13 mouse cellular contexts compared by ENCODE assay signal in the genomic region with DNA sequence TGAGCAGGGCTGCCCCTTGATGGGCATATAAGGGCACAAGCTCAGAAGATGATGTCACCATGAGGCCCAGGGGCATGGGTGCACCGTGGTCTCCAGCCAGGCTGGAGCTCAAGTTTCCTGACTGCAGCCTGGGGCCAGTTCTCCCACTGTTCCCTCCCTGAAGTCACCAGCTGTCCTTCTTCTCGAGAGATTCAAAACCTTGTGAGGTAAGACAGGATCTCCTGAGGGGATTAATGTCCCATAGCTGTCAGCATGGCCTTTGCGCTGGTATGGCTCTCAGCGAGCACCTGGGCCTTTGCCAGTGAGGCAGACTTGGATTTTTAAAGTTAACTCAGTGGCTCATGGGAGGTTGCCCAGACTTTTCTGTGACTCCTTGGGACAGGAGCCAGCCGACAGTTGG. TPM values are rescaled to one million over a fixed set of nuclear protein-coding genes. Genes with fewer than 3 reads are reported as not detected.
DNase-seq lines count a peak whose midpoint lies in the region; ATAC-seq and TF ChIP-seq lines count a peak whose summit lies in the region.
"Had no signal": no experiment of that assay in that cellular context is flagged by ENCODE, and none has a peak within 500 bp of the region (broad histone marks: within the 10 kb centered on the region; RNA-seq: fewer than 3 reads in every experiment).

No protein-coding gene starts in this region.

- H3K27ac ChIP-seq in layer of hippocampus, adult 2 months: no peak overlapping the region
- H3K27ac ChIP-seq in thymus, adult 2 months (ENCODE audit: control insufficient read depth, insufficient read depth, low read length): no peak overlapping the region; the same call in 1 of the 2 replicates
- H3K27ac ChIP-seq: forebrain, embryonic 10.5 days; heart, embryonic 13.5 days; midbrain, embryonic 15.5 days had no signal

- H3K36me3 ChIP-seq in thymus, adult 2 months (ENCODE audit: control insufficient read depth, insufficient read depth, low read length): no peaks in the 10 kb centered on the region
- H3K36me3 ChIP-seq: forebrain, embryonic 10.5 days; heart, embryonic 13.5 days; midbrain, embryonic 15.5 days had no signal

- no peak for TF ChIP-seq CTCF in Patski (IDR thresholded peaks at IDR 0.05)
- TF ChIP-seq CTCF in layer of hippocampus, adult 2 months (conservative IDR thresholded peaks at IDR 0.05): no peak
- no peak for TF ChIP-seq CTCF in thymus, adult 2 months (IDR thresholded peaks at IDR 0.05; ENCODE audit: borderline replicate concordance, control insufficient read depth, extremely low read depth, insufficient read depth, low read length, poor library complexity)

- peak; percentile 18 for ATAC-seq in Patski
- ATAC-seq: midbrain, embryonic 15.5 days had no signal

- no peak overlapping the region for H3K4me3 ChIP-seq in layer of hippocampus, adult 2 months
- no peak overlapping the region for H3K4me3 ChIP-seq in thymus, adult 2 months (ENCODE audit: control insufficient read depth, insufficient read depth, low read length)
- H3K4me3 ChIP-seq: forebrain, embryonic 10.5 days; heart, embryonic 13.5 days; midbrain, embryonic 15.5 days had no signal

- DNase-seq in cerebellum, postnatal 10 days: peak; percentile 25 to 59
- no peak for DNase-seq in cerebellum, adult 11-12 months
- no peak for DNase-seq in Patski (ENCODE audit: low read depth, low spot score)
- DNase-seq in gastrocnemius, postnatal 14 days: peak; percentile 55
- peak; percentile 24 for DNase-seq in kidney, postnatal 14 days
- no peak for DNase-seq in layer of hippocampus, adult 2 months (ENCODE audit: low spot score in 2 of 2)
- DNase-seq in layer of hippocampus, adult 18-20 months (ENCODE audit: low spot score in 2 of 2): no peak
- no peak for DNase-seq in thymus, adult 2 months
- DNase-seq: lung, adult 18-20 months; thymus, postnatal 14 days had no signal

- CTCF ChIA-PET in Patski (lab: Charles Lee): interaction anchor here (1.0 to 1.9 kb wide), 6 partner anchors 9 to 82 kb away, joined by 3 to 5 read pairs (median 4); a partner anchor contains a TSS

- no peaks in the 10 kb centered on the region for H3K27me3 ChIP-seq in Patski
- no peaks in the 10 kb centered on the region for H3K27me3 ChIP-seq in thymus, adult 2 months (ENCODE audit: control insufficient read depth, insufficient read depth, low read length)
- H3K27me3 ChIP-seq: heart, embryonic 13.5 days; midbrain, embryonic 15.5 days had no signal

- intact Hi-C loops in gastrocnemius, postnatal 14 days (cut with DNase I; ENCODE audit: low total_unique reads): no loop called here

- POLR2A ChIA-PET in Patski (lab: Charles Lee): interaction anchor here (1.0 kb wide), 1 partner anchor 16 kb away, joined by 4 read pairs; no protein-coding TSS in a partner anchor

- 71% methylated on average over 5 of the region's 5 CpGs for WGBS in thymus, adult 2 months

- no peak for TF ChIP-seq POLR2A in thymus, adult 2 months (IDR thresholded peaks at IDR 0.05; ENCODE audit: control insufficient read depth, extremely low read depth, insufficient read depth, low read length, poor library complexity)

- in situ Hi-C loops in Patski (cut with MboI; ENCODE audit: low pct_unique_long_range_greater_than_20kb): loop anchor here (10.0 kb wide), 1 partner anchor 245 kb away; no protein-coding TSS in a partner anchor

- H3K4me1 ChIP-seq in thymus, adult 2 months (replicated peaks; ENCODE audit: control insufficient read depth, insufficient read depth, low read length): no peaks in the 10 kb centered on the region; the same call in 1 of the 2 replicates
- H3K4me1 ChIP-seq: forebrain, embryonic 10.5 days; heart, embryonic 13.5 days; midbrain, embryonic 15.5 days had no signal

RNA-seq across cellular contexts. Expression of a gene that starts 14.8 kb away (rescaled TPM):
- 32.0 TPM for polyA plus RNA-seq in Patski (2021)
- total RNA-seq in gastrocnemius, postnatal 14 days (2021): 1 to 10 TPM; 8.1 to 9.5 TPM
- 100 to 1,000 TPM; 167 to 169 TPM for total RNA-seq in layer of hippocampus, adult 2 months (2021)
- total RNA-seq in layer of hippocampus, adult 18-20 months (2021): 100 to 1,000 TPM; 158 to 162 TPM
- polyA plus RNA-seq in thymus, adult 2 months (2012; rRNA removed): 17.5 and 17.6 TPM in 2 replicates

RNA-seq across cellular contexts. Expression of a gene that starts 40.4 kb away (rescaled TPM):
- 113 TPM for polyA plus RNA-seq in Patski (2021)
- total RNA-seq in gastrocnemius, postnatal 14 days (2021): 100 to 1,000 TPM; 212 to 213 TPM
- 100 to 1,000 TPM; 151 to 158 TPM for total RNA-seq in layer of hippocampus, adult 2 months (2021)
- total RNA-seq in layer of hippocampus, adult 18-20 months (2021): 100 to 1,000 TPM; 152 to 156 TPM
- polyA plus RNA-seq in thymus, adult 2 months (2012; rRNA removed): 37.8 and 44.0 TPM in 2 replicates

Comparison
In these comparisons a context has a peak if more than half of its experiments do, and no peak if none do; other contexts are left out.
1. DNase-seq: peak in cerebellum, postnatal 10 days (2 of 2), gastrocnemius, postnatal 14 days (single experiment) and kidney, postnatal 14 days (single experiment); none in cerebellum, adult 11-12 months (single experiment), Patski (single experiment), layer of hippocampus, adult 2 months (0 of 2), layer of hippocampus, adult 18-20 months (0 of 2) and thymus, adult 2 months (single experiment).
2. RNA of a gene that starts 14.8 kb away (total RNA-seq): 167 to 169 TPM in layer of hippocampus, adult 2 months and 158 to 162 TPM in layer of hippocampus, adult 18-20 months; 8.1 to 9.5 TPM in gastrocnemius, postnatal 14 days; every median in the first group is over 10 times any median in the second.